Mouse (Mus musculus) right cerebral cortex, postnatal 36 days (tissue): ENCODE data around the gene Hpdl.
A peak's percentile ranks its signal among the peaks of the same experiment; 100 is the strongest.

Experiments used
- DNase-seq, 2 experiments: peaks; one replicate each; pipeline ENCODE4 v3.0.0; 2022; ENCODE audit warnings: low spot score in 2 of 2, mixed read lengths in 1 of 2

The Hpdl gene

GRCm38 (mm10) chr4:116799901-116800300, 21.6 kb downstream of the Hpdl start:
- no peak for DNase-seq

- no peak for DNase-seq
Measured at GRCm38 (mm10) chr4:116796442-116797110, 24.9 kb downstream of the Hpdl start.

GRCm38 (mm10) chr4:116794273-116794672, 27.2 kb downstream of the Hpdl start:
- no peak for DNase-seq

- DNase-seq = no peak
Measured at GRCm38 (mm10) chr4:116792453-116792852, 29.1 kb downstream of the Hpdl start.

- peak; percentile 71 to 76 for DNase-seq
Measured at GRCm38 (mm10) chr4:116788956-116789355, 32.6 kb downstream of the Hpdl start.

GRCm38 (mm10) chr4:116787985-116788760, 33.3 kb downstream of the Hpdl start:
- no peak for DNase-seq

- DNase-seq = no peak
Measured at GRCm38 (mm10) chr4:116786587-116786986, 34.9 kb downstream of the Hpdl start.

GRCm38 (mm10) chr4:116782171-116782570, 39.3 kb downstream of the Hpdl start:
- DNase-seq = no peak

GRCm38 (mm10) chr4:116781366-116781765, 40.1 kb downstream of the Hpdl start:
- no peak for DNase-seq

- no peak for DNase-seq
Measured at GRCm38 (mm10) chr4:116780541-116780940, 41.0 kb downstream of the Hpdl start.

- DNase-seq = no peak
Measured at GRCm38 (mm10) chr4:116777079-116777478, 44.4 kb downstream of the Hpdl start.

- DNase-seq = no peak
Measured at GRCm38 (mm10) chr4:116776391-116776790, 45.1 kb downstream of the Hpdl start.
